Mouse (Mus musculus) heart, postnatal 0 days (tissue): ENCODE measurements around the gene Atg3. TPM values are rescaled to one million over a fixed set of nuclear protein-coding genes. Genes with fewer than 3 reads are reported as not detected.

Source experiments
- ATAC-seq: fragments of 200-750 bp; cut with Nextera tagmentation; 2 replicates; pipeline ENCODE4 v1.8.0; 2017; ENCODE audit warnings: low read depth, moderate number of reproducible peaks, moderate library complexity; ENCODE audit not compliant: insufficient read depth
- DNase-seq: peaks from one replicate; pipeline ENCODE4 v3.0.0-alpha.2; 2016; ENCODE audit warnings: low spot score
- H3K27ac ChIP-seq: fragments of 300-500 bp; sonication (generic); 2 replicates; pipeline ENCODE4 v1.5.1; 2014; ENCODE audit warnings: low read depth, mild to moderate bottlenecking
- H3K27me3 ChIP-seq: fragments of 300-500 bp; sonication (generic); 2 replicates; pipeline ENCODE4 v1.6.1; 2014; ENCODE audit warnings: low read length, mixed read lengths; ENCODE audit not compliant: control insufficient read depth, insufficient read depth
- H3K36me3 ChIP-seq: fragments of 300-500 bp; sonication (generic); replicated peaks from 2 replicates; pipeline ENCODE4 v1.6.1; 2014; ENCODE audit warnings: low read length, mixed read lengths; ENCODE audit not compliant: control insufficient read depth, insufficient read depth
- H3K4me1 ChIP-seq: fragments of 300-500 bp; sonication (generic); 2 replicates; pipeline ENCODE4 v1.6.1; 2014; ENCODE audit warnings: antibody characterized with exemption; ENCODE audit not compliant: control insufficient read depth, insufficient read depth
- H3K4me2 ChIP-seq: fragments of 300-500 bp; sonication (generic); 2 replicates; pipeline ENCODE4 v1.6.1; 2014; ENCODE audit warnings: low read depth, mild to moderate bottlenecking, low read length, moderate library complexity
- H3K4me3 ChIP-seq: fragments of 300-500 bp; sonication (generic); 2 replicates; pipeline ENCODE4 v1.5.1; 2014; ENCODE audit warnings: low read depth, low read length
- H3K9ac ChIP-seq: fragments of 300-500 bp; sonication (generic); replicated peaks from 2 replicates; pipeline ENCODE4 v1.6.1; 2014; ENCODE audit warnings: low read depth, low read length, mixed read lengths
- H3K9me3 ChIP-seq: fragments of 300-500 bp; sonication (generic); replicated peaks from 2 replicates; pipeline ENCODE4 v1.6.1; 2016; ENCODE audit warnings: low read length; ENCODE audit not compliant: control insufficient read depth
- CTCF ChIP-seq: IDR thresholded peaks from 2 replicates; pipeline ENCODE4 v1.5.1; 2016; ENCODE audit warnings: antibody characterized with exemption, control low read depth, low read depth
- EP300 ChIP-seq: IDR thresholded peaks from 2 replicates; pipeline ENCODE4 v1.6.1; 2016; ENCODE audit warnings: antibody characterized with exemption, low read depth
- whole genome bisulfite sequencing: fragments of 180-500 bp; shearing (Covaris S2); extraction: QIAGEN DNeasy Blood & Tissue Kit; methylation state at CpG from one replicate; pipeline ENCODE4 v1.1.7; 2014; 5-methylcytosine and 5-hydroxymethylcytosine counted together
- polyA plus RNA-seq: library from polyadenylated mRNA; unstranded; fragments of >200 nt; fragmentation: Nextera tagmentation; extraction: Ambion mirVana; gene quantifications from 2 replicates; pipeline ENCODE4 v1.2.1, GENCODE M21; 2015
- total RNA-seq: library from RNA; depleted of rRNA; stranded (reverse); fragments of >200 nt; gene quantifications from 2 replicates; pipeline ENCODE4 v1.2.3, GENCODE M21; 2014; ENCODE audit warnings: low replicate concordance

Atg3 gene
- total and polyA plus RNA-seq, 2 experiments from 2014 or later, result 4.5 to 30.1 TPM

DNA sequence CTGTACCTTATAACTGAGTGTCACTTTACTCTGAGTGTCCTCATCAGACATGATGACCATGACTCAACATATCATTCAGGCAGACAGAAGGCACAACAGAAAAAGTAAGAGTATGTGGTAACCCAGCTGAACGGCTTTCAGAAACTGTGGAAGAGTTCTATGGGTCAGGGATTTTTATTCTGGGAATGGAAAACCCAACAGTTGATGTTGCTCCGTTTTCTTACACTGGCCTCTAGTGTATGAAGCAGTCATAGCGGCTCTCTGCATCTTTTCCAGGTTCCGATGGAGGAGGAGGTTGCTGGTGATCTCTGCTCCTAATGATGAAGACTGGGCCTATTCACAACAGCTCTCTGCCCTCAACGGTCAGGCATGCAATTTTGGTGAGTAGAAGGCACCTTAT, 36.0 kb upstream of the Atg3 start:
- WGBS, result 55% methylated on average over 5 of the region's 5 CpGs
- Histone ChIP-seq H3K36me3 (peaks cover 28% of the 10 kb centered on the region), H3K27ac (no peak overlapping the region), H3K4me2 (no peak overlapping the region), H3K4me1 (peaks cover 9% of the 10 kb centered on the region), H3K9ac (no peak overlapping the region), H3K27me3 (no peaks in the 10 kb centered on the region), H3K9me3 (no peaks in the 10 kb centered on the region), H3K4me3 (no peak overlapping the region)
- TF ChIP-seq EP300, result no peak
- TF ChIP-seq CTCF, result peak; percentile 63
- DNase-seq (no peak), ATAC-seq (peak; percentile 27; the same call in 1 of the 2 replicates)

DNA sequence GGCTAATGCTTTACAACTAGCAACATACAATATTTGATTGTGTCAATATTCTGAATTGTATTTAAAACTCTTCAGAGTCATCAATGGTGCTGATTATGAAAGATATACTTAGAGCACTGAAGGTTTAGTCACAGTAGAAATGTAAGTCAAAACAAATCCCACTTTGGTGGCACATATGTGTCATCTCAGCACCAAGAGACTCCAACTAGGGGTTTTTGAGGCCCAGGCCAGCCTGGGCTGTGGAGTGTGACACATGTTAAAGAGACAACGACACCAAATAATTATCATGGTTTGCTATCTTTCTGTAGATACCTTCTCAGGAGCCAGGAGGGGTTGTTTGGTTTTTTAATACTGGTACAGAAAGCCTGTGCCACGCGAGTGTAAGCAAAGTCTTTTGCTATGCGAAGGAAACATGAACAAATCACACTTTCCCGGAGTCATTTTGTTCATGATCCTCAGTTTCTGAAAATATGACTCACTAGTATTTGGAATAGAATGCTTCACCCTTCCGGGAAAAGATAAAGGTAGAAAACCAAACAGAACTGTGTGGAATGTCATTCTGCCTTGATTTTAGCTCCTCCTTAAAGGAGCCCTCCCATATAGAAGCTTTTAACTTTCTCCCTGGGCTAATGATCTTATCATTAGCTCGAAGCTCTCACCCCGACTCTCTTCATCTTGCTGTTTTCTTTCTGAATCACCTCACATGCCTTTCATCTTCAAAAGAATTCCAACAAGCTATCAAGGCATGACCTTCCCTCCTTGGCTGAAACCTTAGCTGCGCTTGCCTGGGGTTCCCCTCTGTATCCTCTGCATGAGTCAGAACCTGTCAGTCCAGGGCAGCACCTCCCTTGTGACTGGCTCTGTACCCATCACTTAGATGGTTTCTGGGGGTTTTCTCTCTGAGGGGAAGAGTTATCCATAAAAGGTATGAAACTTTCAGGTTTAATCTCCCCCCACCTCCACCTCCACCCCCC, 34.1 kb upstream of the Atg3 start:
- Histone ChIP-seq H3K4me2 (no peak overlapping the region), H3K4me3 (no peak overlapping the region), H3K27ac (no peak overlapping the region), H3K9ac (no peak overlapping the region), H3K27me3 (no peaks in the 10 kb centered on the region), H3K4me1 (peaks cover 9% of the 10 kb centered on the region), H3K9me3 (no peaks in the 10 kb centered on the region), H3K36me3 (peaks cover 22% of the 10 kb centered on the region)
- no peak for TF ChIP-seq CTCF
- TF ChIP-seq EP300, result no peak
- ATAC-seq, result no peak
- no peak for DNase-seq
- 41% methylated on average over 9 of the region's 9 CpGs for WGBS

DNA sequence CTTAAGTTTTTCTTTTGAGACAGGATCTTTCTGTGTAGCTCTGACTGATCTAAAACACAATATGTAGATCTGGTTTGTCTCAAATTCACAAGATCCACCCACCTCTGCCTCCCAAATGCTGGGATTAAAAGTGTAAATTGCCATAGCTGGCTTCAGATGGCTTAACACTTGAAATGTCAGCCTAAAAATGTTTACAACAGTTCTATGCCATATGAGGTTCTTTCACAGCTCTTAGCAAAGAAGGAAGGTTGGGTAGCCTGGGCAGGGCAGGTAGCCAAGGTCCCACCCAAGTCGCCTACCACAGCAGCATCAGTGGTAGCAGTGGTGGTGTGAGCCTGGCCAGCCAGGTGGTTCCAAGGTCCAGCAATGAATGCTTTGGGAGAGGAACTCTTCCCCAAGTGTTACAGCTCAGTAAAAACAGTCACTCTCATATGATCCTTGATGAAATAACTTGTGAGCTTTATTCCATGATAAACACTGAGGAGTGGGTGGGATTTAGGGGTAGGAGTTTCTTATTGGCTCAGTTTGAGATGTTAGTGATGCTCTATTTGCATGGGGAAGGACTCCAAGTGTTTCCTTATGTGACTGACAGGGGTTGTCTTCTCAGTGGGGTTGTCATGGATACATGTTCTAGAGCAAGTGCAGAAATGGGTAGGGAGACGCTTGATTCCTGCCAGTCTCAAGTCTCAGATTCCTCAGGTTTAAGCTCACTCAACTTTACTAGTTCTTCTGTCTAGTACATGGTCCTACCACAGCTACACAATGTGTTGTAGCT, 30.5 kb upstream of the Atg3 start:
- TF ChIP-seq CTCF (no peak), EP300 (no peak)
- ATAC-seq (no peak), DNase-seq (no peak)
- H3K27me3 ChIP-seq, result no peaks in the 10 kb centered on the region
- peaks cover 21% of the 10 kb centered on the region for H3K36me3 ChIP-seq
- no peak overlapping the region for H3K4me2 ChIP-seq
- no peak overlapping the region for H3K27ac ChIP-seq
- no peaks in the 10 kb centered on the region for H3K9me3 ChIP-seq
- 87% methylated on average over 2 of the region's 2 CpGs for WGBS
- no peaks in the 10 kb centered on the region for H3K4me1 ChIP-seq
- H3K4me3 ChIP-seq, result no peak overlapping the region
- no peak overlapping the region for H3K9ac ChIP-seq

DNA sequence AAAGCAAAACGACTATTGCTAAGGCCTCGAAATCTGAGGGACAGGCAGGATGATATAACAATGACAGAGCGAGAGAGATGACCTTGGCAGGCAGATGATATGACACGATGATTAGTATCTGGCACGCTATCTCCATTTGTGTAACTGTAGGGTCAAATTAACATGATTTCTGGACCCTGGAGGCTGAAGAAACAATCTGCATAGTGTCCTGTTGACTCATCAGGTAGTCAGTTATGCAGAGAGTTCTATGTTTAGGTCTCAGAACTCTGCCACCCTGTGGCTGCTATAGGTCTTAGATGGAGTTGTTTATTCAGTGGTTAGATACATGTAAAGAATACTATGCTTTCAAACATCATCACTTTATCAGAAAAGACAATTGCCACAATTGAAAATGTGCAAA, 16.9 kb upstream of the Atg3 start:
- Histone ChIP-seq H3K4me1 (no peaks in the 10 kb centered on the region), H3K4me3 (no peak overlapping the region), H3K4me2 (no peak overlapping the region), H3K9ac (no peak overlapping the region), H3K27me3 (no peaks in the 10 kb centered on the region), H3K9me3 (no peaks in the 10 kb centered on the region), H3K36me3 (peaks cover 48% of the 10 kb centered on the region), H3K27ac (no peak overlapping the region)
- 83% methylated on average over 5 of the region's 5 CpGs for WGBS
- ATAC-seq (peak; percentile 41; the same call in 1 of the 2 replicates), DNase-seq (no peak)
- TF ChIP-seq CTCF, result peak; percentile 42
- no peak for TF ChIP-seq EP300

DNA sequence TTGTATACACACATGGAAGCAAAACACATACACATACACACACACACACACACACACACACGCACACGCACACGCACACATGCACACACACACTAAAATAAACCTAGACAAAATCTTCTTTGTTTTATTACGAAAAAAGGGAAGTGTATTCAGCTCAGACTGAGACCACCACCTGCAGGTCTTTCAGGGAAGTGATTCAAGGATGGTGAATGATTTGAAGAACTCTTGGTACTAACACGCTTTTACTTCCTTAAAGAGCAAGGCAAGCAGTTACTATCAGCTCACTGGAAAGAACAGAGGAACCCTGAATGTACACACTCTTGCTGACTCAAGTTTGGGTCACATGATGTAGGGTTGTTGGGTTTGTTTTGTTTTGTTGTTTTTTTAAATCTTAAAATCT, 16.0 kb upstream of the Atg3 start:
- no peak overlapping the region for H3K27ac ChIP-seq
- H3K9ac ChIP-seq, result no peak overlapping the region
- WGBS, result 86% methylated on average over 5 of the region's 5 CpGs
- no peaks in the 10 kb centered on the region for H3K4me1 ChIP-seq
- DNase-seq (no peak), ATAC-seq (no peak)
- H3K4me2 ChIP-seq, result no peak overlapping the region
- H3K36me3 ChIP-seq, result peaks cover 56% of the 10 kb centered on the region
- H3K9me3 ChIP-seq, result no peaks in the 10 kb centered on the region
- TF ChIP-seq CTCF (peak; percentile 38), EP300 (no peak)
- no peak overlapping the region for H3K4me3 ChIP-seq
- H3K27me3 ChIP-seq, result no peaks in the 10 kb centered on the region
